20 mouse cellular contexts compared by ENCODE assay signal in genomic region chr7:36531559-36531958, GRCm38 (mm10).
A peak's percentile ranks its signal among the peaks of the same experiment; 100 is the strongest.
DNase-seq lines count a peak whose midpoint lies in the region; ATAC-seq and TF ChIP-seq lines count a peak whose summit lies in the region.
"Had no signal": no experiment of that assay in that cellular context is flagged by ENCODE, and none has a peak within 500 bp of the region (broad histone marks: within the 10 kb centered on the region; RNA-seq: fewer than 3 reads in every experiment).

No protein-coding gene starts in this region.

- H3K9me3 ChIP-seq in forebrain, postnatal 0 days (ENCODE audit: low read length): no peaks in the 10 kb centered on the region
- H3K9me3 ChIP-seq in forebrain, embryonic 12.5 days: no peaks in the 10 kb centered on the region
- H3K9me3 ChIP-seq: embryonic facial prominence, embryonic 15.5 days; limb, embryonic 13.5 days; stomach, embryonic 15.5 days had no signal

- no peak overlapping the region for H3K4me2 ChIP-seq in forebrain, postnatal 0 days (ENCODE audit: low read depth)
- H3K4me2 ChIP-seq in forebrain, embryonic 12.5 days: no peak overlapping the region
- H3K4me2 ChIP-seq: embryonic facial prominence, embryonic 15.5 days; limb, embryonic 13.5 days; stomach, embryonic 15.5 days had no signal

- peaks cover 7% of the 10 kb centered on the region; the same call in 1 of the 2 replicates for H3K4me1 ChIP-seq in forebrain, postnatal 0 days (ENCODE audit: insufficient read depth)
- H3K4me1 ChIP-seq in forebrain, embryonic 12.5 days: peaks cover 3% of the 10 kb centered on the region
- H3K4me1 ChIP-seq: limb, embryonic 13.5 days; stomach, embryonic 15.5 days had no signal

- 91% methylated on average over 1 of the region's 1 CpGs for WGBS in forebrain, postnatal 0 days
- 77% methylated on average over 1 of the region's 1 CpGs for WGBS in forebrain, embryonic 12.5 days

- ATAC-seq in forebrain, postnatal 0 days: no peak
- no peak for ATAC-seq in forebrain, embryonic 12.5 days (ENCODE audit: low FRiP score)
- ATAC-seq: hindbrain, embryonic 16.5 days; midbrain, embryonic 16.5 days had no signal

- no peaks in the 10 kb centered on the region for H3K36me3 ChIP-seq in forebrain, postnatal 0 days (ENCODE audit: insufficient read depth)
- no peaks in the 10 kb centered on the region for H3K36me3 ChIP-seq in forebrain, embryonic 12.5 days (replicated peaks)
- H3K36me3 ChIP-seq: embryonic facial prominence, embryonic 15.5 days; limb, embryonic 13.5 days; stomach, embryonic 15.5 days had no signal

- H3K9ac ChIP-seq in forebrain, postnatal 0 days: no peak overlapping the region
- no peak overlapping the region for H3K9ac ChIP-seq in forebrain, embryonic 12.5 days
- H3K9ac ChIP-seq: embryonic facial prominence, embryonic 15.5 days; limb, embryonic 13.5 days; liver, embryonic 14.5 days; stomach, embryonic 15.5 days had no signal

- no peak overlapping the region for H3K27ac ChIP-seq in forebrain, postnatal 0 days (ENCODE audit: low read depth, low read length)
- no peak overlapping the region for H3K27ac ChIP-seq in forebrain, embryonic 12.5 days
- H3K27ac ChIP-seq in layer of hippocampus, adult 2 months: no peak overlapping the region
- H3K27ac ChIP-seq: embryonic facial prominence, embryonic 15.5 days; limb, embryonic 13.5 days; liver, embryonic 14.5 days; stomach, embryonic 15.5 days had no signal

- TF ChIP-seq CTCF in forebrain, postnatal 0 days (IDR thresholded peaks at IDR 0.05; ENCODE audit: low read depth): peak; percentile 46
- peak; percentile 50 for TF ChIP-seq CTCF in layer of hippocampus, adult 2 months (conservative IDR thresholded peaks at IDR 0.05)

- no peaks in the 10 kb centered on the region for H3K27me3 ChIP-seq in forebrain, postnatal 0 days (ENCODE audit: insufficient read depth, low read length)
- H3K27me3 ChIP-seq in forebrain, embryonic 12.5 days: no peaks in the 10 kb centered on the region
- H3K27me3 ChIP-seq: embryonic facial prominence, embryonic 15.5 days; stomach, embryonic 15.5 days had no signal

- no peak overlapping the region for H3K4me3 ChIP-seq in forebrain, postnatal 0 days (ENCODE audit: low read depth, low read length)
- H3K4me3 ChIP-seq in forebrain, embryonic 12.5 days (replicated peaks): no peak overlapping the region
- no peak overlapping the region for H3K4me3 ChIP-seq in layer of hippocampus, adult 2 months
- H3K4me3 ChIP-seq: embryonic facial prominence, embryonic 15.5 days; limb, embryonic 13.5 days; stomach, embryonic 15.5 days had no signal

- DNase-seq in forebrain, postnatal 0 days: no peak
- no peak for DNase-seq in layer of hippocampus, adult 2 months (ENCODE audit: low spot score in 2 of 2)
- no peak for DNase-seq in layer of hippocampus, adult 8-10 months (ENCODE audit: low spot score in 2 of 2)
- DNase-seq in thymus, postnatal 4 days: peak; percentile 8
- no peak for DNase-seq in thymus, adult 18-20 months
- no peak for DNase-seq in adrenal gland, adult 8-10 months
- no peak for DNase-seq in ovary, postnatal 36 days (ENCODE audit: low spot score)
- DNase-seq: adrenal gland, postnatal 10 days; cerebellum, adult 11-12 months; heart, postnatal 4 days; kidney, adult 8-10 months; lung, postnatal 10 days; thymus, postnatal 14 days had no signal
